Mouse (Mus musculus): ENCODE measurements around the gene Vsnl1.

The Vsnl1 gene

GRCm38 (mm10) chr12:11306753-11307645 is 129.4 kb downstream of the Vsnl1 start:
- in situ Hi-C loops (cut with MboI; ENCODE audit: unreplicated experiment in 2 of 2): loop anchor here in 1 of 2 experiments (25.0 kb wide), 1 partner anchor 1930 kb away; the partner anchor contains the start of gene Ddx1

- in situ Hi-C loops (cut with MboI; ENCODE audit: unreplicated experiment in 2 of 2): loop anchor here in 1 of 2 experiments (25.0 kb wide), 1 partner anchor 1936 kb away; the partner anchor contains the start of gene Ddx1
Measured at GRCm38 (mm10) chr12:11300858-11301257, 135.6 kb downstream of the Vsnl1 start.

GRCm38 (mm10) chr12:11286382-11286781 is 150.0 kb downstream of the Vsnl1 start:
- in situ Hi-C loops (cut with MboI; ENCODE audit: unreplicated experiment in 2 of 2): loop anchor here in 1 of 2 experiments (10.0 to 25.0 kb wide), 2 partner anchors 72 to 1276 kb away; no protein-coding TSS in a partner anchor

- in situ Hi-C loops (cut with MboI; ENCODE audit: unreplicated experiment in 2 of 2): loop anchor here in 1 of 2 experiments (10.0 to 25.0 kb wide), 2 partner anchors 67 to 1281 kb away; no protein-coding TSS in a partner anchor
Measured at GRCm38 (mm10) chr12:11281584-11281983, 154.8 kb downstream of the Vsnl1 start.

- in situ Hi-C loops (cut with MboI; ENCODE audit: unreplicated experiment in 2 of 2): loop anchor here in 1 of 2 experiments (10.0 to 25.0 kb wide), 2 partner anchors 65 to 1282 kb away; no protein-coding TSS in a partner anchor
Measured at GRCm38 (mm10) chr12:11279886-11280285, 156.5 kb downstream of the Vsnl1 start.

- in situ Hi-C loops (cut with MboI; ENCODE audit: unreplicated experiment in 2 of 2): loop anchor here in 1 of 2 experiments (25.0 kb wide), 1 partner anchor 1285 kb away; no protein-coding TSS in a partner anchor
Measured at GRCm38 (mm10) chr12:11277207-11277606, 159.2 kb downstream of the Vsnl1 start.

GRCm38 (mm10) chr12:11276632-11277031 is 159.8 kb downstream of the Vsnl1 start:
- in situ Hi-C loops (cut with MboI; ENCODE audit: unreplicated experiment in 2 of 2): loop anchor here in 1 of 2 experiments (25.0 kb wide), 1 partner anchor 1286 kb away; no protein-coding TSS in a partner anchor
